Mouse (Mus musculus): ENCODE results near the gene Svopl. TPM values are rescaled to one million over a fixed set of nuclear protein-coding genes. Genes with fewer than 3 reads are reported as not detected.
A peak's percentile ranks its signal among the peaks of the same experiment; 100 is the strongest.

Svopl gene
- total RNA-seq, 4 experiments from 2014 or later = 0.45 to 0.83 (median 0.67) TPM

DNA sequence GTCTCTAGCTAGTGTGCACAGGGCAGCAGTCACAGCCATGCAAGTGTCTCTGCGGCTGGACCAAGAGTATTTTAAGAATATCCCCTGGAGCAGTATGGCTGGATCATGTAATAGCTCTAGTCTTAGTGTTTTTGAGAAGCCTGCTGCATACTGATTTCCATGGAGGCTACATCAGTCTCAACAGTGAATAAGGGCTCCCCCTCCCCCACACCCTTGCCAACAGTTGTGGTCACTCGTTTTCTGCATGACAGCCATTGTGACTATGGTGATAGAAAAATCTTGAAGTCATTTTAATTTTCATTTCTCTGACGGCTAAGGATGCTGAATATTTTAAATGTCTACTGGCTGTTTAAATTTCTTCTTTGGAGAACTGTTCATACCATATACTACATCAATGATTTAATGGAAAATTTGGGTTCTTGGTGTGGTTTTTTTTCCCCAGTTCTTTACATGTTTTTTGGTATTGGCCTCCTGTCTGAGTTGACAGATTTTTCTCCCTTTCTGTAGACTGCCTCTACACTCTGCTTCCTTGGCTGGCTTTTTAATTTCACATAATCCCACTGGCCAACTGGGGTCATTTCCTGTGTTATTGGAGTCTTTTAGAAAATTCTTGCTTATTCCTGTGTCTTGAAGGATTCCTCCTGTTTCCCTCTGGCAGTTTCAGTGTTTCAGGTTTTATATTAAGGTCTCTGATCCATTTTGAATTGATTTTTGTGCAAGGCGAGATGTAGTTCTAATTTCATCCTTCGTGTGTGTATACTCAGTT is 13.8 kb downstream of the Svopl start:
- DNase-seq (ENCODE audit: low spot score in 2 of 2) = no peak

DNA sequence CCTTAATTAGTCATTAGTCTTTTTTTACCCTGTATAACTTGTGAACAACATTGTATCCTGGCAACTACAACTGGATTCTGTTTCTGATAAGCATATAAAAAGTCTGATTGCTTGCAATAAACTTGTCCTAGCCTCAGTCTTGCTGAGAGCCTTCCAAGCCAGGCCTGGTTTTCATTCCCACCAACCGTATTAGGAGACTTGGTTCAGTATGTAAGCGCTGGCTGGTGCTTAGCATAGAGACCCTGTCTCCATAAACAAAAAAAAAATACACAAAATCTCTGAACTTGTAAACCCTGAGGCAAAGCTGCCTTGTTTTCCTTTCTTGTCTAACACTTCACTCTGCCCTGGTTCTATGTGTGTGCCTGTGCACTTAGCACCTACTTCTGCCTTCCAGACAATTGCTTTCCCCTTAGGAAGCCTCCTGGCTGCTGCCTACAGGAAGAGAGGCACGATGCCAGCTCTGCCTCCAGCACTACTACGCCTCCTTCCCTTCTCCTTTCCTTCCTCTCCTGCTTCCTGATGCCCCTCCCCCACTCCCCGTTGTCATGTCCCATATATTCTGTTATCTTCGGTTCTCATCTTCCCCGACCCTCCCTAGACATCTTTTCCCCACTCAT is 14.8 kb downstream of the Svopl start:
- DNase-seq (ENCODE audit: low spot score in 2 of 2) = peak in 1 of 2 experiments; percentile 9

DNA sequence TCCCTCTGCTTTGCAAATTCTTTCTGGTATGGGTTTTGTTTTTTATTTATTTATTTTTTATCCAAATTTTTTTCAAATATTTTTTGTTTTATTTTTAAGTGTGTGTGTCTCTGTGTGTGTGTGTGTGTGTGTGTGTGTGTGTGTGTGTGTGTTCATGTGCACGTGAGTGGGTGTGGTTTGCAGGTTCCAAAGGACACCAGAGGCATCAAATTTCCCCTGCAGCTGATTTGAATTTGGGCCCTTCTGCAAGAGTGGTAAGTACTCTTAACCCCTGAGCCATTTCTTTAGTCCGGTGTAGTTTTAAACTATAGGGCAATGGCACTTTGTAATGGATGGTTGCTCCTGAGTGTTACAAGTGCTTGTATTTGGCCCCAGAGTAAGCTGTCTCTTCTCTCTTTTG is 18.6 kb downstream of the Svopl start:
- DNase-seq (ENCODE audit: low spot score in 2 of 2) = no peak

DNA sequence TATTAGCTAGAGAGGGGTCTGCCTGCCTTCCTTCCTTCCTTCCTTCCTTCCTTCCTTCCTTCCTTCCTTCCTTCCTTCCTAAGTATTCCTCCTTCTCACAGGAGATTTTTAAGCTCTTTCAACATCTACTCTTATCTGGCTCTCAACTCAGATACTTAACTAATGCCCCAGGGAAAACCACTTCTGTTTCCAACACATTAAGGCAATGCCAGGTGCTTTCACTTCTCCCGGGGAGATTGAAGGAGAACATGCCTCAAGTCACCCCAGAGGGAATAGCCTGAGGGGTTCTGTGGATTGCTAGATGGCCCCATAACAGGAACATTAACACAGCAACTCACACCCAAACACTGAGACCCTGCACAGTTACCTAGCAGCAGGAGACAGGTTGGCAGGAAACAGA is 19.0 kb downstream of the Svopl start:
- no peak for DNase-seq (ENCODE audit: low spot score in 2 of 2)

DNA sequence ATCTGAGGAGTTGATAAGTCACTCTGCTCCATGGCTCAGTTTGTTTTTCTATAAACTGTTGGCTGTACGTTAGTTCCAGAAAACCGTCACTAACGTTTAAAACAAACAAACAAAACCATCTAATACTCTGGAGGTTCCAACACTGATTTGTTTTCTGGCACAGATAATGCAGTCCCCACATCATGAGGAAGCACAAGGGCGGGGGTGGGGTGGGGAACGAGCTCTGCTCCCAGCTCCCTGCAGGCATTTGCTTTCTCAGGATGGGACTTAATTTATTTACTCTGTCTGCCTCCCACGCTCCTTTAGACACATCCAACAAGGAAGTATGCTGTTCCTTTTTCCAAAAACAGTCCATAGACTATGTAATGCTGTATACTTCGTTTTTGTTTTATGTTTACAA is 23.5 kb downstream of the Svopl start:
- DNase-seq (ENCODE audit: low spot score in 2 of 2) = no peak

DNA sequence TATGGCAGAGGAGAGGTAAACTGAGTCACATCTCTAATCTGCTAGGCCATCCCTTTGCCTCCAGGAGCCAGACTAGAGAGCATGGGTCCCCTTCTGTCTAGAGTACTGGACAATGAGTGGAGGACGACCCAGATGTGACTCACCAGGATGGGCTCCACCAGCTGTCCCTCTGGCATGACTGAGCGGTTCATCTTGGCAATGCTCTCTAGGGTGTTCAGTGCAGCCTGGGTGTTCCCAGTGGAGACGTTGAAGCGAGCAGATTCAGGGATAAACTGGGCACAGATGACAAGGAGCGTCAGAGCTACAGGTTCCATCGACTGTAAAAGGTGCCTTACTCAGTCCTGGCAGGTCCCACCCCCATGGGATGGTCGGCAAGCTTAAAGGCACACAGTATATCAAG is 25.4 kb downstream of the Svopl start:
- no peak for DNase-seq (ENCODE audit: low spot score in 2 of 2)

DNA sequence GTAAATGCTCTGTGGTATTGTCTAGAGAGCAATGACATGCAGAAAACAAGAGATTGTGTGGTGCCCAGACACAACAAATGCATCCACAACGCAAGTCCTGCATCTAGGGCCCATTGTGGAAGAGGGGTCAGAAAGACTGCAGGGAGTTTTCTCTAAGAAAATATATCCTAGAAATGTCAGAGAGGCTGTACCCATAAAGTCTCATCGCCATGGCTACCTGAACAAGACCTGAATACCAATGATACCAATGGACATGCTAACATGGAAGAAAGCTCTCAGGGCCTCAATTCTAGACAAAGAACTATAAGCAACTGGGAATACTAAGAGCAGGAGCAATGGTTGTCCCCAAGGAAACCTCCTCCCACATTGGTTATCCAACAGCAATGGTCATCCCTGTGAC is 34.0 kb downstream of the Svopl start:
- no peak for DNase-seq (ENCODE audit: low spot score in 2 of 2)

DNA sequence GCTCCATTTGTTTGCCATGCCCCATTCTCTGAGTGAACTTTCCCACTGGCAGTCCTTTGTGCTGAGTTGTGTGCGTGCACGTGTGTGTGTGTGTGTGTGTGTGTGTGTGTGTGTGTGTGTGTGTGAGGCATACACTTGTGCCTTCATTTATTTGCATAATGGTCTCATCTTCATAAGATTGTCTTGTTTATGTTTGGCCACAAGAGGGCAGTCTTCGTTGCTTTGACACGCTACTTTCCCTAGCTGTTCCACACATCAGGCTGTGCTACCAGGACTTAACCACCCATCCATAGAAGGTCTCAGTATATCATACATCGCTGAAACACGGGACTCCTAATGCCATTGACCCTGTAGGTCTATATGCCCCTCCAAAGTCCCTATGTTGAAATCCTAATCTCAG is 39.3 kb downstream of the Svopl start:
- peak; percentile 18 to 26 for DNase-seq (ENCODE audit: low spot score in 2 of 2)

DNA sequence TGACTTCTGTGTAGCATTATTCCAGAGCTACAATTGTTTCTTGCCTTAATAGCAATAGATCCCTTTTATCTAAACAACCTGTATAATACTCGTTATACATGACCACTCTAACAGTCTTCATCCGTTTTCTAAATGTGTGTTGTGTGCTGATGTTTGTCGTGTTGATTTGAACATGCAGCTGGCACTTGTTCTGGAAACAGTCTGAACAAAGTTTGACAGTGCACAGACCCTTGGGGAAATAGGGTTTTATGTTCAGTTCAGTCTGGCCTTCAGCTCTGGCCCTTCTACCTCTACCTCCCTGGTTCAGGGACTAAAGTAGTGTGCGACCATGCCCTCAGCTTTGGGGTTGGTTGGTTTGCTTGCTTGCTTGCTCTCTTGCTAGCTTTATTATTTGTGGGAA is 79.4 kb downstream of the Svopl start:
- DNase-seq (ENCODE audit: low spot score in 2 of 2) = no peak

DNA sequence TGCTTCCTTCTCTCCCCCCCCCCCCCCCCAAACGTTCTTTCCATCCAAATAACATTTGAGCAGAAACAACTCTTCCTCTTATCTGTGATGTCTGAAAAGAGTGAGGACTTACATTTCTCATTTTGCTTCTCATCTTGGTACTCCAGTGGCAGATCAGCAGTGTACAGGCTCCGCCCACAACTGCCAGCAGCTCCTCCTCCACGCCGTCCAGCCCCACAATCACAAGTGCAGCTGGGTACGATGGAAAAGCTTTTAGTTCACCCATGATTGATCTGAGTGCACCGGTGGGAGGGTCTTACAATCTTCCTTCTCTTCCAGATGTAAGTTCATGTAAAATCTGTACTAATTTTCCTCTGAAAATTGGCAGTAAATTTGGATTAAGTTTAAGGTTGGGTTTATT is 95.5 kb downstream of the Svopl start:
- DNase-seq (ENCODE audit: low spot score in 2 of 2) = no peak

DNA sequence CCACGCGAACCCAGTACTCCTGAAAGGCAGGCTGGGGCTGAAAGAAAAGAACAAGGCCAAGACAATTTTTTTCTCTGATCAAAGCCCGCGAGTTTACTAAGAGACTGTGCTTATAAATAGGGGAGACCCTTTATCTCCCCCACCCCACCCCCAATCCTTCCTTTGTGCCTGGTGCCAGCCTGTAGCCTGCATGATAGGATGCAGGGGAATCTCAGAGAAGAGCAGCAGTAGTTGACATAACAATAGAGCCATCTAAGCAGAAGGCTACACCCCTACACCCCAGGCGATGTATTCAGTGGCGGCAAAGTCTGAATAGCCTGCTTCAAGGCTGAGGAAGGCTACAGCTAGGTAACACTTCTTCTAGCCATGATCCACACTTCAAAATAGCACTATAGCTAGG is 110.3 kb downstream of the Svopl start:
- DNase-seq (ENCODE audit: low spot score in 2 of 2) = no peak

Other genes starting within 250 kb of the Svopl start
- gene Trim24, start 176.2 kb downstream of the Svopl start, total RNA-seq (2022) = 10 to 100 TPM; 35.4 to 38.9 (median 38.2) TPM
- not detected for gene Tmem213, start 62.3 kb upstream of the Svopl start, total RNA-seq (2022)
- gene Atp6v0a4, start 77.6 kb upstream of the Svopl start, total RNA-seq (2022) = 10 to 100 TPM in 2 of 4 experiments, 1 to 10 TPM in 2; 1.5 to 19.0 (median 9.9) TPM
- 10 to 100 TPM; 30.8 to 38.5 (median 34.3) TPM for gene D630045J12Rik, start 207.0 kb upstream of the Svopl start, total RNA-seq (2022)